In the genomic region with DNA sequence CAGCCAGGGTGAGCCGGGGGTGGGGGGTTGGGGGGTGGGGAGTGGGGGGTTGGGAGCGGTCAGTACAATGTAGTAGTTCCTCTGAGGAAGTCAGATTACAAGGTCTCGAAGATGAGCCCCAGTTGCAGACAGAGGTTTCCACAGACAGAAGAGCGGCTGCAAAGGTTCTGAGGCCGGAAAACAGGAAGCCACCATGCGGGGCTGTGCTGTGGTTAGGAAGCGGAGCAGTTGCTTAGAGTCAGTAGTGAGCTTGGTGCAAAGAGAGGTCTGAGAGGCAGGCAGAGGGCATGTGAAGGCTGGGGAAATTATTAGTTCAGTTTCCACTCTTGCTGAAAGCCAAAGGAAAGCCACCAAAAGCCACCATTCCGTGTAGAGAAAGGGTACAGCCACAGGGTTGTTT, we compare ENCODE assay signal across 16 mouse cellular contexts.
DNase-seq lines count a peak whose midpoint lies in the region; ATAC-seq and TF ChIP-seq lines count a peak whose summit lies in the region.
"Had no signal": no experiment of that assay in that cellular context is flagged by ENCODE, and none has a peak within 500 bp of the region (broad histone marks: within the 10 kb centered on the region; RNA-seq: fewer than 3 reads in every experiment).

No protein-coding gene starts in this region.

- H3K36me3 ChIP-seq in heart, embryonic 15.5 days: no peaks in the 10 kb centered on the region
- no peaks in the 10 kb centered on the region for H3K36me3 ChIP-seq in liver, embryonic 15.5 days (replicated peaks)
- H3K36me3 ChIP-seq in kidney, adult 2 months (ENCODE audit: control insufficient read depth, insufficient read depth, low read length): no peaks in the 10 kb centered on the region
- H3K36me3 ChIP-seq: embryonic facial prominence, embryonic 12.5 days; hindbrain, embryonic 15.5 days; midbrain, embryonic 13.5 days had no signal

- H3K4me2 ChIP-seq in heart, embryonic 15.5 days: no peak overlapping the region
- H3K4me2 ChIP-seq in liver, embryonic 15.5 days: no peak overlapping the region
- H3K4me2 ChIP-seq: embryonic facial prominence, embryonic 12.5 days; forebrain, embryonic 13.5 days; hindbrain, embryonic 15.5 days; midbrain, embryonic 13.5 days had no signal

- TF ChIP-seq POLR2A in kidney, adult 2 months (IDR thresholded peaks at IDR 0.05; ENCODE audit: low read depth, low read length): no peak

- H3K27me3 ChIP-seq in heart, embryonic 15.5 days: no peaks in the 10 kb centered on the region
- H3K27me3 ChIP-seq in liver, embryonic 15.5 days: no peaks in the 10 kb centered on the region
- no peaks in the 10 kb centered on the region for H3K27me3 ChIP-seq in kidney, adult 2 months (replicated peaks; ENCODE audit: control insufficient read depth, insufficient read depth, low read length)
- H3K27me3 ChIP-seq: embryonic facial prominence, embryonic 12.5 days; forebrain, embryonic 13.5 days; hindbrain, embryonic 15.5 days; midbrain, embryonic 13.5 days had no signal

- 76% methylated on average over 8 of the region's 8 CpGs for WGBS in heart, embryonic 15.5 days
- 20% methylated on average over 8 of the region's 8 CpGs for WGBS in liver, embryonic 15.5 days (ENCODE audit: insufficient replicate concordance)
- WGBS in kidney, adult 2 months: 78% methylated on average over 8 of the region's 8 CpGs

- no peak for DNase-seq in heart, postnatal 4 days
- DNase-seq in T-cell, adult 2 months (ENCODE audit: low spot score): peak; percentile 54
- peak; percentile 81 for DNase-seq in thymus, postnatal 0 days (ENCODE audit: low spot score)
- no peak for DNase-seq in kidney, adult 2 months
- no peak for DNase-seq in left cerebral cortex, postnatal 25 days (ENCODE audit: low spot score in 2 of 2)
- no peak for DNase-seq in gastrocnemius, postnatal 14 days
- DNase-seq: adrenal gland, postnatal 36 days; cerebellum, adult 18-20 months; kidney, postnatal 14 days; lung, adult 2 months had no signal

- H3K27ac ChIP-seq in heart, embryonic 15.5 days: peak overlapping the region; percentile 38; the same call in 1 of the 2 replicates
- peak overlapping the region; percentile 19; the same call in 1 of the 2 replicates for H3K27ac ChIP-seq in liver, embryonic 15.5 days (replicated peaks)
- H3K27ac ChIP-seq in kidney, adult 2 months (ENCODE audit: insufficient read depth, low read depth, low read length): no peak overlapping the region
- H3K27ac ChIP-seq: embryonic facial prominence, embryonic 12.5 days; forebrain, embryonic 13.5 days; hindbrain, embryonic 15.5 days; midbrain, embryonic 13.5 days had no signal

- H3K4me3 ChIP-seq in heart, embryonic 15.5 days: no peak overlapping the region
- no peak overlapping the region for H3K4me3 ChIP-seq in liver, embryonic 15.5 days (replicated peaks)
- H3K4me3 ChIP-seq in kidney, adult 2 months (ENCODE audit: insufficient read depth, low read depth, low read length): no peak overlapping the region
- H3K4me3 ChIP-seq: embryonic facial prominence, embryonic 12.5 days; forebrain, embryonic 13.5 days; hindbrain, embryonic 15.5 days; midbrain, embryonic 13.5 days had no signal

- TF ChIP-seq CTCF in kidney, adult 2 months (conservative IDR thresholded peaks at IDR 0.05; ENCODE audit: insufficient read depth, insufficient read length, low read depth, low read length): no peak

- intact Hi-C loops in left cerebral cortex, postnatal 25 days (cut with DNase I): no loop called here
- intact Hi-C loops in gastrocnemius, postnatal 14 days (cut with DNase I; ENCODE audit: low total_unique reads): no loop called here

- ATAC-seq in heart, embryonic 15.5 days (replicated peaks; ENCODE audit: insufficient number of reproducible peaks, insufficient read depth, low FRiP score, low read depth): no peak
- ATAC-seq in liver, embryonic 15.5 days (ENCODE audit: insufficient read depth): no peak
- ATAC-seq: forebrain, embryonic 13.5 days; midbrain, embryonic 13.5 days had no signal

- peaks cover 19% of the 10 kb centered on the region; the same call in 1 of the 2 replicates for H3K4me1 ChIP-seq in heart, embryonic 15.5 days (replicated peaks)
- peaks cover 19% of the 10 kb centered on the region for H3K4me1 ChIP-seq in liver, embryonic 15.5 days (replicated peaks)
- peaks cover 3% of the 10 kb centered on the region for H3K4me1 ChIP-seq in kidney, adult 2 months (ENCODE audit: control insufficient read depth, insufficient read depth, low read length)
- H3K4me1 ChIP-seq: forebrain, embryonic 13.5 days had no signal

- H3K9ac ChIP-seq in heart, embryonic 15.5 days: no peak overlapping the region
- no peak overlapping the region for H3K9ac ChIP-seq in liver, embryonic 15.5 days
- H3K9ac ChIP-seq: embryonic facial prominence, embryonic 12.5 days; forebrain, embryonic 13.5 days; hindbrain, embryonic 15.5 days; midbrain, embryonic 13.5 days had no signal

- H3K9me3 ChIP-seq in heart, embryonic 15.5 days (replicated peaks): no peaks in the 10 kb centered on the region
- H3K9me3 ChIP-seq in liver, embryonic 15.5 days (replicated peaks): no peaks in the 10 kb centered on the region
- H3K9me3 ChIP-seq: embryonic facial prominence, embryonic 12.5 days; forebrain, embryonic 13.5 days; hindbrain, embryonic 15.5 days; midbrain, embryonic 13.5 days had no signal

Comparison
In these comparisons a context has a peak if more than half of its experiments do, and no peak if none do; other contexts are left out.
1. DNase-seq: peak in T-cell, adult 2 months (single experiment) and thymus, postnatal 0 days (single experiment); none in heart, postnatal 4 days (single experiment), kidney, adult 2 months (single experiment), left cerebral cortex, postnatal 25 days (0 of 2) and gastrocnemius, postnatal 14 days (single experiment).